Mouse (Mus musculus): ENCODE results near the gene Hoxa9.

- TF ChIP-seq POLR2A (IDR thresholded peaks at IDR 0.05; ENCODE audit: insufficient read length, low read depth) (no peak), USF1 (IDR thresholded peaks at IDR 0.05; ENCODE audit: low read depth) (no peak), SRF (IDR thresholded peaks at IDR 0.05; ENCODE audit: control insufficient read depth, insufficient read length, low read depth) (no peak), E2F4 (IDR thresholded peaks at IDR 0.05; ENCODE audit: insufficient read depth) (no peak), MAX (IDR thresholded peaks at IDR 0.05; ENCODE audit: low read depth) (no peak), POLR2AphosphoS2 (IDR thresholded peaks at IDR 0.05; ENCODE audit: insufficient read length, low read depth) (peak; percentile 31), MYOG (IDR thresholded peaks at IDR 0.05; ENCODE audit: control insufficient read depth in 1 of 3, insufficient read depth in 1 of 3, insufficient read length in 2 of 3, low read depth in 2 of 3) (no peak), TCF3 (IDR thresholded peaks at IDR 0.05; ENCODE audit: insufficient read length, low read depth) (no peak), TCF12 (IDR thresholded peaks at IDR 0.05; ENCODE audit: insufficient read depth, poor library complexity, severe bottlenecking) (no peak), REST (IDR thresholded peaks at IDR 0.05; ENCODE audit: insufficient read depth, insufficient read length) (no peak), MYOD1 (IDR thresholded peaks at IDR 0.05; ENCODE audit: control insufficient read depth in 1 of 3, insufficient read length in 2 of 3, low read depth in 2 of 3) (no peak)
Measured at GRCm38 (mm10) chr6:52241001-52241621, 10.2 kb upstream of the Hoxa9 start.
